Mouse (Mus musculus): ENCODE results near the gene Btg2.

DNA sequence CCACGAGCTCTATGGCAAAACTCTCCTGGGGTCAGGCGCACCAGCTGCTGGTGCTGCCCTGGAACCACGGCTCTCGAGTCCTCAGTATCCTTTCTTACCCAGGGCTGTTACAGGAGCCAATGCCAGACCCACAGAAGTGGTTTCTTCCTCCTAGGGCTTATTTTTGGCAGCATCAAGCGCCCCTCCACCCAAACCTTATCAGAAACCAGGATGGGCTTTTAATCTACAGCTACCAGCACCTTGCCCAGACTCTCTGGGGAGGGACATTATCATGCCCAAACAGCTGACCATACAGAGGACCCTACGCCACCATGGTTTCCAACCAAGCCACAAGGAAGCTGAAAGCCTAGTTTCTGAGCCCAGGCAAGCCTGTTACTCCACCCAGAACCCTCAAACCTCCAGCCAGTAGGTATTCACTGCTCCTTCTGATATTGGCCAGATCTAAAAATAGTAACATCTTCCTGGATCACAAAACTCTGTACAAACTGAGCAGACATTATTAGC, 5.8 kb downstream of the Btg2 start:
- TF ChIP-seq CTCF (IDR thresholded peaks at IDR 0.05; ENCODE audit: low read depth), result no peak
- TF ChIP-seq EP300 (optimal IDR thresholded peaks at IDR 0.05), result no peak
